Mouse (Mus musculus) kidney, postnatal 0 days (tissue): ENCODE measurements at regions not wholly inside any gene's neighbourhood (a gene's known extent, or its start where the extent isn't known, plus 50 kb on each side); places are given as distances from the start of the nearest gene placed in this dataset.

Experiments
- ATAC-seq: fragments of 200-750 bp; cut with Nextera tagmentation; replicated peaks from 2 replicates; pipeline ENCODE4 v1.8.0; 2017; ENCODE audit warnings: low read depth, moderate number of reproducible peaks, moderate TSS enrichment, moderate library complexity; ENCODE audit not compliant: low FRiP score
- DNase-seq: peaks from one replicate; pipeline ENCODE4 v3.0.0-alpha.2; 2016; ENCODE audit warnings: low spot score
- H3K27ac ChIP-seq: fragments of 300-500 bp; sonication (generic); 2 replicates; pipeline ENCODE4 v1.5.1; 2014; ENCODE audit warnings: mild to moderate bottlenecking
- H3K27me3 ChIP-seq: fragments of 300-500 bp; sonication (generic); 2 replicates; pipeline ENCODE4 v1.6.1; 2014; ENCODE audit warnings: low read length, mixed read lengths; ENCODE audit not compliant: insufficient read depth
- H3K36me3 ChIP-seq: fragments of 300-500 bp; sonication (generic); 2 replicates; pipeline ENCODE4 v1.6.1; 2014; ENCODE audit warnings: low read length, mixed read lengths; ENCODE audit not compliant: insufficient read depth
- H3K4me1 ChIP-seq: fragments of 300-500 bp; sonication (generic); replicated peaks from 2 replicates; pipeline ENCODE4 v1.6.1; 2014; ENCODE audit warnings: antibody characterized with exemption, low read length, mixed read lengths; ENCODE audit not compliant: insufficient read depth
- H3K4me2 ChIP-seq: fragments of 300-500 bp; sonication (generic); 2 replicates; pipeline ENCODE4 v1.6.1; 2014; ENCODE audit warnings: mild to moderate bottlenecking, low read length, moderate library complexity, mixed read lengths
- H3K4me3 ChIP-seq: fragments of 300-500 bp; sonication (generic); replicated peaks from 2 replicates; pipeline ENCODE4 v1.5.1; 2014; ENCODE audit warnings: low read depth, low read length
- H3K9ac ChIP-seq: fragments of 300-500 bp; sonication (generic); 2 replicates; pipeline ENCODE4 v1.6.1; 2014; ENCODE audit warnings: low read depth, low read length
- H3K9me3 ChIP-seq: fragments of 300-500 bp; sonication (generic); replicated peaks from 2 replicates; pipeline ENCODE4 v1.6.1; 2016; ENCODE audit warnings: low read length, inconsistent platforms, mixed read lengths
- CTCF ChIP-seq: IDR thresholded peaks from 2 replicates; pipeline ENCODE4 v1.5.1; 2016; ENCODE audit warnings: antibody characterized with exemption, low read depth, mild to moderate bottlenecking, moderate library complexity
- WGBS: fragments of 180-500 bp; shearing (Covaris S2); extraction: QIAGEN DNeasy Blood & Tissue Kit; methylation state at CpG from one replicate; pipeline ENCODE4 v1.1.7; 2014; 5-methylcytosine and 5-hydroxymethylcytosine counted together

- TF ChIP-seq CTCF = no peak
- ATAC-seq (no peak), DNase-seq (no peak)
- Histone ChIP-seq H3K4me3 (no peak overlapping the region), H3K4me2 (no peak overlapping the region), H3K27me3 (no peaks in the 10 kb centered on the region), H3K4me1 (no peaks in the 10 kb centered on the region), H3K9me3 (no peaks in the 10 kb centered on the region), H3K9ac (no peak overlapping the region), H3K27ac (no peak overlapping the region), H3K36me3 (no peaks in the 10 kb centered on the region)
- 20% methylated on average over 1 of the region's 1 CpGs for WGBS
Observed at GRCm38 (mm10) chr3:99030636-99031035, 110.2 kb upstream of the Wars2 start.

DNA sequence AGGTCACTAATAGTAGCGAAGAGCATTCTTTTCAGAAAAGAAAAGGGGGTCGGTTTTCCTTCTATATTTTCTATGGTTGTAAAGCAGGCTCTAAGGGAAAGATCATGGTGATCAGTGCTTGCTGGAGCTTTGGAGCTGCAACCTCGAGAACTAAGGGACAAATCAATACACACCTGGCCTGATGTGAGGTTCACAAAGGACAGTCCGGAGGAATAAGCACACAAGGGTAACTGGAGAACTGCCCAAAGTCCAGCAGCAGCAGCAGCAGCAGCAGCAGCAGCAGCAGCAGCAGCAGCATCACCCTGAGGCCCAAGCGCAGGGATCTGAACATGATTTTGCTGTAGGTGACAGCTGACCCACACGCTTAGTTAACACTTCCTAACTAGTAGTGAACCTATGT, 94.7 kb upstream of the Wars2 start:
- TF ChIP-seq CTCF = no peak
- WGBS = 70% methylated on average over 6 of the region's 6 CpGs
- H3K4me2 ChIP-seq = no peak overlapping the region

GRCm38 (mm10) chr3:99047156-99047555, 93.7 kb upstream of the Wars2 start:
- H3K36me3 ChIP-seq = no peaks in the 10 kb centered on the region
- WGBS = 76% methylated on average over 5 of the region's 5 CpGs
- no peak overlapping the region for H3K4me3 ChIP-seq
- no peaks in the 10 kb centered on the region for H3K4me1 ChIP-seq
- H3K27me3 ChIP-seq = no peaks in the 10 kb centered on the region
- no peak overlapping the region for H3K27ac ChIP-seq
- ATAC-seq = no peak
- TF ChIP-seq CTCF = no peak
- no peak overlapping the region for H3K4me2 ChIP-seq
- no peak overlapping the region for H3K9ac ChIP-seq
- H3K9me3 ChIP-seq = no peaks in the 10 kb centered on the region
- DNase-seq = no peak

More for the DNA sequence above, 94.7 kb upstream of the Wars2 start:
- Histone ChIP-seq H3K27ac (no peak overlapping the region), H3K36me3 (no peaks in the 10 kb centered on the region), H3K9me3 (no peaks in the 10 kb centered on the region), H3K9ac (no peak overlapping the region), H3K4me3 (no peak overlapping the region), H3K4me1 (no peaks in the 10 kb centered on the region), H3K27me3 (no peaks in the 10 kb centered on the region)
- ATAC-seq (no peak), DNase-seq (no peak)

GRCm38 (mm10) chr3:99049305-99049704, 91.6 kb upstream of the Wars2 start:
- whole genome bisulfite sequencing = 58% methylated on average over 2 of the region's 2 CpGs
- no peaks in the 10 kb centered on the region for H3K36me3 ChIP-seq
- H3K27me3 ChIP-seq = no peaks in the 10 kb centered on the region
- TF ChIP-seq CTCF = peak; percentile 41
- no peak overlapping the region for H3K9ac ChIP-seq
- no peak overlapping the region for H3K27ac ChIP-seq
- H3K4me2 ChIP-seq = no peak overlapping the region
- no peaks in the 10 kb centered on the region for H3K4me1 ChIP-seq
- no peaks in the 10 kb centered on the region for H3K9me3 ChIP-seq
- no peak overlapping the region for H3K4me3 ChIP-seq
- DNase-seq (no peak), ATAC-seq (no peak)

- DNase-seq = no peak
Observed at GRCm38 (mm10) chr3:99052176-99052575, 88.7 kb upstream of the Wars2 start.

GRCm38 (mm10) chr3:99067168-99067567, 73.7 kb upstream of the Wars2 start:
- H3K36me3 ChIP-seq = no peaks in the 10 kb centered on the region
- no peaks in the 10 kb centered on the region for H3K9me3 ChIP-seq
- no peaks in the 10 kb centered on the region for H3K4me1 ChIP-seq
- no peak for TF ChIP-seq CTCF
- no peak overlapping the region for H3K9ac ChIP-seq
- H3K27ac ChIP-seq = no peak overlapping the region
- H3K27me3 ChIP-seq = no peaks in the 10 kb centered on the region
- ATAC-seq (no peak), DNase-seq (no peak)
- no peak overlapping the region for H3K4me3 ChIP-seq
- H3K4me2 ChIP-seq = no peak overlapping the region
- WGBS = 87% methylated on average over 3 of the region's 3 CpGs

More at GRCm38 (mm10) chr3:99052176-99052575, 88.7 kb upstream of the Wars2 start:
- Histone ChIP-seq H3K9me3 (no peaks in the 10 kb centered on the region), H3K4me2 (no peak overlapping the region), H3K9ac (no peak overlapping the region), H3K27me3 (no peaks in the 10 kb centered on the region), H3K4me1 (no peaks in the 10 kb centered on the region), H3K4me3 (no peak overlapping the region), H3K27ac (no peak overlapping the region), H3K36me3 (no peaks in the 10 kb centered on the region)
- TF ChIP-seq CTCF = no peak
- WGBS = 80% methylated on average over 4 of the region's 4 CpGs
- no peak for ATAC-seq
